Mouse (Mus musculus): ENCODE results near the gene Trim8.
A peak's percentile ranks its signal among the peaks of the same experiment; 100 is the strongest.

Trim8 gene

DNA sequence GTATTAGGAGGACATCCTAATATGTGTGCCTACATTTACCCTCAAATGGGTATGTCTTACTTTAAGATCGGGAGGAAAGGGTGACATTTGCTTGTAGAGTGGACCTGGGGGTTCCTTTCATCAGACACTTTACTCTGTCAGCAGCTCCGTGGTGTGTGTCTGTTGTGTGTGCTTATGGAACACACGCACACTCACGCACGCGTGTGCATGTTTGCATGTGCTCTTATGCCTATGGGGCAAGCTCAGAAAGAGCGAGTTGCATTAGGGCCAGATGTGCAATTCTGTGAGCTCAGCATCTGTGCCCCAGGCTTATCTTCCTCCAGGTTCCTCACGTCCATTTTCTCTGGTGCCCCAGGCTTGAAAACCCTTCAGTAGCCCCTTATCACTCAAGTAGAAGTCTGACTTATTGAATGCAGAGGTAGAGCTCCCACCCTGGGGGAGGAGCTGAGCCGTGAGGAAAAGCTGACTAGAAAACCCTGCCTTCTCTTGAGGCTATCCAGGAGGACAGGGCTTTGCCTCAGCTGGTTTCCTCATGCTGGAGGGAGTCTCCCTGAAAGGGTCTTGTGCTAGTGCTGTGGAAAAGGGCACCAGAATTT, 3.4 kb downstream of the Trim8 start:
- no peak for DNase-seq (ENCODE audit: low read depth, low spot score)

DNA sequence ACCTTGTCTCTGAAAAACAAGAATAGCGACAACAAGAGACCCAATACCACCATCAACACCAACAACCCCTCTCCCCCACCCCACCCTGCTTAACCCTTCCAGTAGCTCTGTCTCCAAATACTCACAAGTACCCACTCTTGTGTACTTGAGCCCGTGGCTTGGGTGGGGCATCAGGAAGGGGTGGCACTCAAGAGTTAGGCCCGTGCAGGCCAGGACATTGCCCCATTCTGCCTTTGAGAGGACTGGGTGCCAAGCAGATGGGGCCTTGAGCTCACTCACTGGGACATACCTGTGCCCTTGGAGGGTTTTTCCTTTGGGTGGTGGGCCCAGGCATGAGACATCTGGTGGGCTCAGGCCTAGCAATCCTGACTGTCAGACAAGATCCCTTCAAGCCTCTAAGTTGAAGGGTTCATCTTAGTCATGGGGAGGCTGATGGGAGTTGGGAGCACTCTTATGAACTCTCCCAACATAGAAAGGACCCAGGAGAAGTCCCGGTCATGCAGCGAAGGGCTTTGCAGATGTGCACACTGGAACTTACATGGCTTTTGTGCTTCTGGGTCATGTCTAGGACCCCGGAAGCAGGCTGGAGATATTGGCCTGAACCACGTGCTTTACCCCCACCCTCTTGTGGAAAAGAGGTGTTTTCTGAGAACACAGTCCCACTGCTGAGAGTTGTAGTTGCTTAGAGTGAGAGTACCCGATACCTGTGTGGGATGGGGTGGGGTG, 4.3 kb downstream of the Trim8 start:
- no peak for DNase-seq (ENCODE audit: low read depth, low spot score)

DNA sequence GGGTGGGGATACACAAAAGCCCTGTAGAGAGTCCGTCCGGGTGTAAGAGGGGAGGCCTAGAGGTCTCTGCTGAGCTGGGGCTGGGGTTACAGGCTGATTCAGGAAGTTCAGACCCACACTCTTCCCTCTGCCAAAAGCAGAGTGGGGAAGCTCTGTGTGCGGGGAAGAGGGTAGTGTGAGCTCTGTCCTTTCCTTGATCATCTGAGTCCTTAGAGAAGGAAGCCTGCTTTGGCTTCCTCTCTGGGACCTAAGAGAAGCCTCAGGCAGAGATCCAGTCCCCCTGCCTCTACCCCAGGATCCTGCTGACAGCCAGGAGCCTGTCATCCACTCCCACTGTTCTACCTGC, 4.8 kb downstream of the Trim8 start:
- DNase-seq (ENCODE audit: low read depth, low spot score): no peak

DNA sequence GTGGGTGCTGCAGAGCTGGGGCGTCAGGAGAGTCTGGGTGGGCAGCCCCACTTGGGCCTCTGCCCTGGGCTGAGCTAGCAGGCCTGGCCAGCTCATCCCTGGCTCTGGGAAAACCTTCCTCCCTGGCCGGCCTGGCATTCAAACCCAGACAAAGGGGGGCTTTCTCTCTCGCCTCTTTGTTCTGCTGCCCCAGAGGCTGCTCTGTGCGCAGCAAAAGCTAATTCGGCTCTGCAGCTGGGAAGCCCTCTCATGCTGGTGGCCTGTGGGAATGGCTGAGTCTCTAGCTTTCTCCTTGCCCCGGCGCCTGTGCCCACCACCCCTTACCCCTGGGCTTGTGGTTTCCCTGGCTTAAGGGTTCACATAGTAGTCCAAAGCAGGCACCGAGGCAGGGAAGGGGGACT, 5.7 kb downstream of the Trim8 start:
- DNase-seq (ENCODE audit: low read depth, low spot score): no peak

DNA sequence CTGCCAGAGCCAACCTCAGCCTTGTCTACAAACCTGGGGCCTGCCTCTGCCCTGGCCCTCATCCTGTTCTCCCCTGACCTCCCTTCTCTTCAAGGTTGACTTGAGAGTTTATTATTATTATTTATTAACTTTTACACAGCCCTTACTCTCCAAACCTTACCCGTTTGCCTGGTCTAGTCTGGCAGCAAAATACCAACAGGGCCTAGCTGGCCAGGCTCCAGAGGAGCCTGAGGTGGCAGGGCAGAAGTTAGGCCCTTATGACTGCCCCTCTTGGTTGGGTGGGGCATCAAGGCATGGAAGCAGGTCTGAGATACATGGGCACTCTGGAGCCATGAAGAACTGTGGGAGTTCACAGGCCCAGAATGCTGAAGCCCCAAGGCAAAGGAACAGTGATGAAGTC, 6.3 kb downstream of the Trim8 start:
- no peak for DNase-seq (ENCODE audit: low read depth, low spot score)

DNA sequence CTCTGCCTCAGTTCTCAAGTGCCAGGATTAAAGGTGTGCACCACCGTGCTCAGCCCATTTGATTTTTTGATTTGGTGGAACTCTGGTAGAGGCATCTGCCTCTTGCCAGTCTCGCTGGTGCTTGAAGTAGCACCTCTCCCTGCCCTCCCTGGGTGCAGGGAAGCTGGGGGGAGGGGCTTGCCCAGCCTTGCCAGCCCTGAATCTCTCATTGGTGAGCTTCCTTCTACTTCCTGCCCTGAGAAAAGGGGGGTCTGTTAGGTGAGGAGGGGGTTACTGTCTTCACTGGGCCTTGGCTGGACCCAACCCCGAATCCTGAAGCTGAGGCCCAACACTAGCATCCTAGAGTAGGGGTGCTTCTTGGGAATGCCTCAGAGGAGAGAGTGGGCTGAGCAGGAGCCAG, 7.2 kb downstream of the Trim8 start:
- DNase-seq (ENCODE audit: low read depth, low spot score): no peak

DNA sequence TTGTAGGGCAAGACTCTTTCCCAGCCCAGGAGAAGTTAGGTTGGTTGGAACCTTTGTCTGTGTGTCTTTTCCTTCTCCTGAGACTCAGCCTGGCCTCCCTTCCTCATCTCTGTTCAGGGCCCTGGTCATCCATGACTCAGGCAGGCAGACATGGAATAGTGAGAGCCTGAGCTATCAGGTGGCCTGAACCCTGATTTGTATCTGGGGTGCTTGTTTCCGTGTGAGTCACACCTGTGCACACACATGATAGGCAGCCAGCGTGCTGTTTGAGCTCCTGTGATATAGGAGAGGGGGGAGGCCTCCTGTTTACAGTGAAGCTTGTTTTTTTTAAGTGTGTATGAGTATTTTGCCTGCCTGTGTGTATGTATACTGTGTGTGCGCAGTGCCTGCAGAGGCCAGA, 7.7 kb downstream of the Trim8 start:
- DNase-seq (ENCODE audit: low read depth, low spot score): no peak

DNA sequence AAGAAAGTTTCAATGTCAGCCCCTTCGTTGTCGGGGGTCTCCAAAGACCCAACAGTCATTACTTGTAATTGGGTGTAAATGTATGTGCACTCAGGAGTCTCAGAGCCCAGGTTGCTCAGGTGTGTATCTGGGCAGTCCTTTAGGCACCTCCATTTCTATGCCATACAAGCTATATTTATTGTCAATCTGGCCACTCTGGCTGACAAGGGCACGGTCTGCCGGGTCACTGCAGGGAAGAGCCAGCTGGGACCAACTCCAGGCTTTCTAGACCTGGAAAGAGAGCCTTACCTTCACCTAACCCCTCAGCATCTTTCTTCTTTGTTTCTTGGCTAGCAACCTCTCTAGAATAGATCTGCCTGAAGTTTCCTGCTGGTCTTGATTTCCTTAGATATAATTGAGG, 8.2 kb downstream of the Trim8 start:
- no peak for DNase-seq (ENCODE audit: low read depth, low spot score)

DNA sequence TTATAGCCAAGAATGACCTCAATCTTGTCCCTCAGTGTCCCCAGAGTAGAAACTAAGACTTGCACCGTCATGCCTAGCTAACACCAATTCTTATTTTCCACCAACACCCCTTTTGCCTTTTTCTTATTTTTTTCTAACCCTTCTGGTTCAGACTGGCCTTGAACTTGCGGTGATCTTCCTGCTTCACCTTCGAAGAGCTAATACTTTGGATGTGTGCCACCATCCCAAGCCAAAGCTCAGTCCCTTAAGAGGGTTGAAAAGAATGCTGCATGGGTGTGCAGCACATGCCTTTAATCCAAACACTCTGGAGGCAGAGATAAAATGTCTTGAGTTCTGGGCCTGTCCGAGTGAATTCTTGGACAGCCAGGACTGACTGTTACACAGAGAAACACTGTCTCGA, 8.9 kb downstream of the Trim8 start:
- DNase-seq (ENCODE audit: low read depth, low spot score): no peak

DNA sequence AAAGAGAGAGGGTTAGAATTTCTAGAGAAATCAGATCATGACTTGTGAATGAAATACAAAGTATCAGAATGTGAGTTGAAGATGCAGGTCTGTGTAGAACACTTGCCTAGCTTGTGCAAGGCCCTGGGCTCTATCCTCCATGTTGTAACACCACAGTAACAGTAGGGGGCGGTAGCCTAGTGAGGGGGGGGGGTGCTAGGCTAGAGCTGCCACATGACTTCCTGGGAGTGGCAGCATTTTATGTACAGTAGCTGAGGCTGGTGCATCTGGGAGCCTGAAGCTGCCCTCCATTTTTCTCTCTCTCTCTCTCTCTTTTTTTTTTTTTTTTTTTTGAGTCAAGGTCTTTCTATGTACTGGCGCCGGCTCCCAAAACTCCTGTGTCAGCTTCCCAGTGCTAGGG, 9.3 kb downstream of the Trim8 start:
- DNase-seq (ENCODE audit: low read depth, low spot score): no peak

DNA sequence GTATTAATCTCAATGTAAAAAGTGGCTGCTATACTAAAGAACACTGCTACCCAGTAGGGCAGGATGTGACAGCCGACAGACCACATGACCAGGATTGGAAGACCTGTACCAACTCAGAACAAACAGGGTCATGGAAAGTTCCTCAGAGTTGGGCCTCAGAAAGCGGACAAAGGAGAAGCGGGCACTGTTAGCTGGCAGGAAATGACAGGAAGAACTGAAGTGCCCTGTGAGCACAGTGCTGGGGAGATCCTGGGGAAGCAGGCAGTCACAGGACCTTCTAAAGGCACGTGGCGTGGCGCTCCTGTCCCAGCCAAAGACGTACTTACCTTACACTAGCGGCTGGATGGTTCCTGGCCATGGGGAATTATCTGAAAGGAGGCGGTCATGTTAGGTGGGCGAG, 9.8 kb downstream of the Trim8 start:
- DNase-seq (ENCODE audit: low read depth, low spot score): no peak

DNA sequence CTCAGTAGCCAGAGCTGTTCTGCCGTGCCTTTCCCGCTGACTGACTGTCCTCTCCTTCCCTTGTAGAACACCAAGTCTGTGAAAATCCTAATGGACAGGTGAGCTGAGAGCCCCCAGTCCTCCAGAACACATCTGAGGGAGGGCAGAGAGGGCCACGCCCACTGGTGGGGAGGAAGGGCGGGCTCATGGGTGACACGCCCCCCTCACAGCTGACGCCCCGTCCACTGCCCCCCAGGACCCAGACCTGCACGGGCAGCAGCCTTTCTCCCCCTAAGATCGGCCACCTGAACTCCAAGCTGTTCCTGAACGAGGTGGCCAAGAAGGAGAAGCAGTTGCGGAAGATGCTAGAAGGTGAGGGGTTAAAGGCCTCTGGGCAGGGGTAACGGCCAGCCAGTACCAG, 12.9 kb downstream of the Trim8 start:
- no peak for DNase-seq (ENCODE audit: low read depth, low spot score)

DNA sequence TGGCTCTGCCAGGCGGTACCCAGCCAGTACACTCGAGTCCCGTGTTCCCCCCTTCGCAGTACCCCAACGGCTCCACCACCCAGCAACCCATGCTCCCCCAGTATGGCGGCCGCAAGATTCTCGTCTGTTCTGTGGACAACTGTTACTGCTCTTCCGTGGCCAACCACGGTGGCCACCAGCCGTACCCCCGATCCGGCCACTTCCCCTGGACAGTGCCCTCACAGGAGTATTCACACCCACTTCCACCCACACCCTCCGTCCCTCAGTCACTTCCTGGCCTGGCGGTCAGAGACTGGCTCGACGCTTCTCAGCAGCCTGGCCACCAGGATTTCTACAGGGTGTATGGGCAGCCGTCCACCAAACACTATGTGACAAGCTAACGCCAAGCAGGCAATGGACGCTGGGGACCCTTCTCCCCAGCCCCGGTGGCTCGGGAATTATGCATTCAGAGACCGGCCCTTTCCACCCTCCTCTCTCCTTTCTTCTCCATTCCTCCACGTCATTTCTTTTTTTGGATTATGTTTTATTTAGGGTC, 13.9 kb downstream of the Trim8 start:
- DNase-seq (ENCODE audit: low read depth, low spot score): no peak

DNA sequence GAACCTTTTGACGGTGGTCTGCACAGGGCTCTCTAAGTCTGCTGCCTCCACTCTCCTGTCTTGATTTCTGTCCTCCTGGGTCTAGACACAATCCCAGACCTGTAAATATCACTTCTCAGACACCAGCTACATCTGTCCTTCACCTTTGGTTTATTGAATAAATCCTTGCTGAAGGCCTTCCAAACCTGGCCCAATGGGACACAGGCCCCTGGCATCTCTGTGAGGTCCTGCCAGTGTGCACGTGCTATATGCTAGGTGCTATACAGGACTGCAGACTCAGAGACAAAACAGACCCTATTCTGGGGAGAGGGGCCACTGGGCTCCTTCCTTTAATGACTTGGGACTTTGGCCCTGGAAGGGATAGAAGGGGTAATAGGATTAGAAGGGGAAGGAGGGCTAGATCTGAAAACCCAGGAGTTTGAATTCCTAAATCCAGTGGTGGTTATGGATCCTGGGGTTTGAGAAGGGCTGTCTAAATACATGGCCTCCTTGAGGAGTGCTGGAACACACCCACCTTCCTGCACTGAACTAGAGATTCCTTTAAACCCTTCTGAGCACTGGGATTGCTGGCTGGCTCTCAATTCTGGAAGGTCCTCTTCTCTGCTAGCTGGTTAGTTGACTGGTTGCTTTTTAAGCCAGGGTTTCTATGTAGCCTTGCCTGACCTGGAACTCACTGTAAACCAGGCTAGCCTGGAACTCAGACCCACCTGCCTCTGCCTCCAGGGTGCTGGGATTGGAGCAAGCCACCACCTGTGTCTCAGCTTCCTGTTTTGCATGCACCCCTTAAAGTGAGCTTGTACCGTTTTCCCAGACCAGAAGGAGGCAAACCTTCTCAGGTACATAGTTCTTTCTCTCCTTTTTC, 15.4 kb downstream of the Trim8 start:
- DNase-seq (ENCODE audit: low read depth, low spot score): no peak

DNA sequence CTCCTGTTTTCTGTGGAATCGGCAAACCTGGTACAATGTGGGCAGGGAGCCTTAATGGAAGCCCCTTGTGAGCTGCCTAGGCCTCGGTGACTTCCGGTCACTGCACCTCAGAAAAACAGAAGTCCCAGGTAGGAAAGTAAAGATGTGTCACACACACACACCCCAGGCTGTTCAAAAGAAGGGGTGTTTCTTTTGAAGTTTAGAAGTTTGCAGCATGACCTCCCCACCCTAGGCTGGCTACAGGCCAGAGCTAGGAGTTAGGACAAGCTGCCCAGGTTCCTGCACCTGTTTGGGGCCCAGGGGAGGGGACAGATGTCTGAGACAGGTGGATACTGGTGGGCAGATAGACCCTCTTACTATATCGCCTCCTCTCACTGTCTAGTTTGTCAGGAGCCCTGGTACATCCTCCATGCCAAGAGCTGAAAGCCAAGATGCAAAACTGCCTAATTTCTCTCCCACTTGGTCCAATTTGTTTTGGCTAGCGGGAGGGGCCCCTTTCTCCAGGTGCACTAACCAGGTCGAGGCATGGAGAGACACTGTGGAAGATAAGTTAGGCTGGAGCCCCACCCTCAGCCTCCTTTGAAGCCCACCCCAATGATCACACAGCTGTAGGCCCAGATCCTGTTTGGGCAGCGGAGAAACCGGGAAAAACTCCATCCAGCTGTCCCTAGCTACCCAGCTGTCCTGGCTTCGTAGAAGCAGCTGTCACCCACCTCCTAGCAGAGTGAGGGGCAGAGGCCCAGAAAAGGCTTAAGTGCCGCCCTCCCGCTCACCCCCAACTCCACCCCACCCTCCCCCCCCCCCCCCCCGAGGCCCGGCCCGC, 16.2 kb downstream of the Trim8 start:
- DNase-seq (ENCODE audit: low read depth, low spot score): no peak

DNA sequence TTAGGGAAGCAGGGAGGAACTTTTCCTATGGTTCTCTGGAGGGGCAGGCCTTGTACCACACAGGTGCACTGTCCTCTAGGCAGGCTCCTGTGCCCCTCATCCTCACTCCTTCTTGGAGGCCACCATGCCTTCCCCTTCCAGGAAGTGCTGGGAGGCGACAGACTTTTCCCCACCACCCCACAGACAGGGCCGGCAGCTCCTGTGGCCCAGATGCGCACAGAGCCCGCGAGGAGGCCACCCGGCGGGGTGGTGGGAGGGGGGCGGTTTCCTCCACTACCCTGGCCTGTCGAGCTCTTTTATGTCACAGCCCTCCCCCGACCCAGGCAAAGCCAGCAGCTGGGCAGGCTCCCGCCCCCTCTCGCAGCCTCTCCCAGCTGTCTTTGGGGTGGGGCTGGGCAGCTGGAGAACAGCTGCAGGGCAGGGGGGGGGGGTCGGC, 16.9 kb downstream of the Trim8 start:
- peak; percentile 62 for DNase-seq (ENCODE audit: low read depth, low spot score)

DNA sequence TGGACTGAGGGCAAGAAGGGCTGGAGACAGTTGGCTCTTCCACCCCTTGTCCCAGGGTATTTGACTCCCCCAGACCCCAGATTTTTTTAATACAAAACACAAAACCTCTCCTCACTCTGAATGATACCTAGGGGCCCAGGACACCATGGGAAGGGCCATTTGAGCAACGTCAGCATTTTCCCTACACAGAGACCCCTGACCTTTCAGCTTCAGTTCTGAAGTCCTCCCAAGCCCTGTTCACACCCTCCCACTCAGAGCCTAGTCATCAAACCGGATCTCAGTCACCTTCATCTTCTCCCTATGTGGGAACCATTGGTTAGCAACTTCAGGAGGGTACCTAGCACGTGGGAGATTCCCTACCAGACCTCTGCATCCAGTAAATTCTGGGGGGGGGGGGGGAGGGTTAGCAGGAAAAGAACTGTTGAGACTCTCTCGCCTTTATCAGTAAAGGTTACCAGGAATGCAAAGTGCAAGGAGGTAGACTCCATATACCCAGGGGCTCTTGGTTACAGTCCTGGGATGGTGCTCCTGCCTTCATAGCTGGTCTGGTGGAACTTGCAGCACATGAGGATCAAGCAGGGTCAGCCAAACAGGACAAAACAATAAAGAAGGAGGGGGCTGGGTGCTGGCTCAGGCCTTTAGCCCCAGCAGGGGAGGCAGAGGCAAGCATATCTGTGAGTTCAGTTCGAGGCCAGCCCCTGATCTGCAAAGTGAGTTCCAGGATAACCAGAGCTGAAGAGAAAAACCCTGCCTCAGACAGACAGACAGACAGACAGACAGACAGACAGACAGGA, 17.5 kb downstream of the Trim8 start:
- no peak for DNase-seq (ENCODE audit: low read depth, low spot score)

DNA sequence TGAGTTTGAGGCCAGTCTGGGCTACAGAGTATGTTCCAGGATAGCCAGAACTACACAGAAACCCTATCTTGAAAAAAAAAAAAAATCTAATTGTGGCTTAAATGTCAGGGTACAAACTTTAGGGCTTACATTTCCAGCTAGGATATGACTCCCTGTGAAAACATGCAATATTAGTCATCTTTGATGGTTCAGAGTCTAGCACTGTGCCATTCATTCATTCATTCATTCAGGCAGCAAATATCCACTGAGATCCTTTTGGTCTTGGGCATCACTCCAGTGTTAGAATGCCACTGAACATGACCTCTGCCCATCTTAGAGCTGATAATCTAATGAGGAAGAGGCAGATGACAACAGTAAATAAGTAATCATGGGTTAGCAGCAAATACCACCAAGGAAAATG, 20.2 kb downstream of the Trim8 start:
- no peak for DNase-seq (ENCODE audit: low read depth, low spot score)

DNA sequence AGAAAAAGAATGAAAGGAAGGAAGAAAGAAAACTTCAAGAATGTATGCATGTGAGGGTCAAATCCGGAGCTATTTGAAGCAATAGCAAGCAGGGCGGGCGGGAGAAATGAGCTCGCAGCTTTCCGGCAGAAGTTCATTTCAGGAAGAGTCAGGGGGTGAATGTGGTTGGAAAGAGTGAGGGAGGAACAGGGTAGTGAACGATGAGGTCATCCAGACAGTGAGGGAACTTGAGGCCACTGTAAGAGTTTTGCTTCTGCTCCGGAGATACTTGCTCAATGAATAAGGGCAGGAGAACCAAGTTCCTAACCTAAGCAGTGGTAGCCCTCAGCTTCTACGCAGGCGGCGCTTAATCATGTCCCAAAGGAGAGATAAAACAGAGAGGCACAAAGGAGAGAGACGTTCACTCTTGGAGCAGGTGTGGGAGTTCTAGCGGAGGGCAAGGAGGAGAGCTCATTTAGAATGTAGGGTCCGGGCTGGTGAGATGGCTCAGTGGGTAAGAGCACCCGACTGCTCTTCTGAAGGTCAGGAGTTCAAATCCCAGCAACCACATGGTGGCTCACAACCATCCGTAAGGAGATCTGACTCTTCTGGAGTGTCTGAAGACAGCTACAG, 21.0 kb downstream of the Trim8 start:
- DNase-seq (ENCODE audit: low read depth, low spot score): no peak

DNA sequence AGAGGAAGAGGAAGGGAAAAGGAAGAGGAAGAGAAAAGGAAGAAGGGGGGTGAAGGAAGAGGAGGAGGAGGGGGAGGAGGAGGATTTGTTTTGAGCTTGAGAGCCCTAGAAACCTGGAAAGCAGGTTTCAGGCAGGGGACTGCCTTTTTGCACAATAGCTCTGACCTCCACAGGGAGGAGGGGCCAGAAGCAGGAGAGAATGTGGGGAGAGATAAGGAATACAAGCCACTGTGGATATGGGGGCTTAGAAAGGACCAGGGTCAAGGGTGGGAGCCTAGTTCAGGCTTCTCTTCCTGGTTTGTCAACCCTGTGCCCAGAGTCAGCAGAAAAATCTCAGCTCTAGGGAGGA, 21.6 kb downstream of the Trim8 start:
- DNase-seq (ENCODE audit: low read depth, low spot score): no peak
